ENCODE assay signal across 20 mouse cellular contexts in the genomic region with DNA sequence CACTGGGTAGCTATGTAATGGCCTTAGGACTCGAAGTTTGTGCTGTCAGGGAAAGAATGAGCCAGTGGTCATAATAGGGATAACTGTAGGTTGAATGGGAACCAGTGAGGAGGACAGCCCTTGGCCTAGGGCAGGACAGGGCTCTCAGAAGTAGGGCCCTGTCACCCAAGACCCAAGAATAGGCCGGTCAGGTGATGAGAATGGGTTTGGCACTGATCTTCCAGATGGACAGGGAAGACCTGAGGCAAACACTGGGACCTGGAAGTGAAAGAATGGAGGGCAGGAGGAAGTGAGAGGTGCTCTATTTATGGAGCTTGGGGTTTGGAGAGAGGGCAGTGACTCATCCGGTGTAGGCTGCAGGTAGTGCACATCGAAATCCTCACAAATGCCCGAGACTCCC. TPM values are rescaled to one million over a fixed set of nuclear protein-coding genes. Genes with fewer than 3 reads are reported as not detected.
DNase-seq lines count a peak whose midpoint lies in the region; ATAC-seq and TF ChIP-seq lines count a peak whose summit lies in the region.
"Had no signal": no experiment of that assay in that cellular context is flagged by ENCODE, and none has a peak within 500 bp of the region (broad histone marks: within the 10 kb centered on the region; RNA-seq: fewer than 3 reads in every experiment).

No protein-coding gene starts in this region.

- TF ChIP-seq EP300 in heart, postnatal 0 days (IDR thresholded peaks at IDR 0.05; ENCODE audit: low read depth): no peak
- no peak for TF ChIP-seq EP300 in lung, postnatal 0 days (IDR thresholded peaks at IDR 0.05)

- no peak overlapping the region for H3K4me2 ChIP-seq in heart, postnatal 0 days (ENCODE audit: low read depth, low read length)
- no peak overlapping the region; the same call in 1 of the 2 replicates for H3K4me2 ChIP-seq in lung, postnatal 0 days (replicated peaks; ENCODE audit: low read depth, low read length)
- H3K4me2 ChIP-seq in myocyte (ENCODE audit: low read depth): no peak overlapping the region
- H3K4me2 ChIP-seq: forebrain, embryonic 15.5 days; limb, embryonic 15.5 days had no signal

- WGBS in heart, postnatal 0 days: 44% methylated on average over 5 of the region's 5 CpGs
- 50% methylated on average over 5 of the region's 5 CpGs for WGBS in lung, postnatal 0 days

- no peaks in the 10 kb centered on the region for H3K9me3 ChIP-seq in heart, postnatal 0 days (replicated peaks; ENCODE audit: control insufficient read depth, low read length)
- H3K9me3 ChIP-seq in lung, postnatal 0 days (ENCODE audit: low read length): no peaks in the 10 kb centered on the region
- H3K9me3 ChIP-seq: forebrain, embryonic 15.5 days; limb, embryonic 15.5 days had no signal

- no peaks in the 10 kb centered on the region for H3K27me3 ChIP-seq in heart, postnatal 0 days (ENCODE audit: control insufficient read depth, insufficient read depth, low read length)
- no peaks in the 10 kb centered on the region for H3K27me3 ChIP-seq in lung, postnatal 0 days (replicated peaks; ENCODE audit: insufficient read depth, low read length)
- H3K27me3 ChIP-seq in myocyte (ENCODE audit: control insufficient read depth, insufficient read depth, insufficient read length): no peaks in the 10 kb centered on the region
- H3K27me3 ChIP-seq: forebrain, embryonic 15.5 days; limb, embryonic 15.5 days had no signal

- peaks cover 27% of the 10 kb centered on the region for H3K36me3 ChIP-seq in heart, postnatal 0 days (replicated peaks; ENCODE audit: control insufficient read depth, insufficient read depth, low read length)
- H3K36me3 ChIP-seq in lung, postnatal 0 days (ENCODE audit: insufficient read depth, low read length): peaks cover 13% of the 10 kb centered on the region
- H3K36me3 ChIP-seq in myocyte (ENCODE audit: control insufficient read depth, insufficient read depth): peaks cover 37% of the 10 kb centered on the region

- peaks cover 30% of the 10 kb centered on the region for H3K4me1 ChIP-seq in heart, postnatal 0 days (ENCODE audit: control insufficient read depth, insufficient read depth)
- peaks cover 20% of the 10 kb centered on the region for H3K4me1 ChIP-seq in lung, postnatal 0 days (ENCODE audit: insufficient read depth, low read depth, low read length)

- intact Hi-C loops in left cerebral cortex, postnatal 36 days (cut with DNase I): loop anchor here (5.0 kb wide), 2 partner anchors 64 to 139 kb away; no protein-coding TSS in a partner anchor

- DNase-seq in heart, postnatal 0 days (ENCODE audit: low spot score): no peak
- no peak for DNase-seq in heart, adult 11 months
- no peak for DNase-seq in lung, postnatal 0 days (ENCODE audit: low spot score)
- no peak for DNase-seq in lung, postnatal 25 days (ENCODE audit: low spot score)
- no peak for DNase-seq in left cerebral cortex, postnatal 36 days (ENCODE audit: low spot score in 2 of 2)
- DNase-seq: cerebellum, postnatal 10 days; gastrocnemius, adult 2 months; layer of hippocampus, adult 9-11 months had no signal

- H3ac ChIP-seq in myocyte (ENCODE audit: control insufficient read depth, insufficient read length): no peak overlapping the region

- no peak for ATAC-seq in heart, postnatal 0 days (ENCODE audit: insufficient read depth, low read depth)
- ATAC-seq in lung, postnatal 0 days: no peak
- peak; percentile 19 for ATAC-seq in granulocyte monocyte progenitor cell, adult 5-6 weeks (replicated peaks; ENCODE audit: poor library complexity, severe bottlenecking)
- ATAC-seq: CD4-positive, CD25-positive, alpha-beta regulatory T cell, adult 4 months; forebrain, embryonic 15.5 days had no signal

- no peak overlapping the region for H3K4me3 ChIP-seq in heart, postnatal 0 days (ENCODE audit: low read depth, low read length)
- no peak overlapping the region for H3K4me3 ChIP-seq in lung, postnatal 0 days (ENCODE audit: low read depth, low read length)
- H3K4me3 ChIP-seq in myocyte: no peak overlapping the region
- H3K4me3 ChIP-seq: forebrain, embryonic 15.5 days; gastrocnemius, adult 2 months; limb, embryonic 15.5 days had no signal

- no peak overlapping the region for H3K9ac ChIP-seq in heart, postnatal 0 days (replicated peaks; ENCODE audit: low read depth, low read length)
- no peak overlapping the region for H3K9ac ChIP-seq in lung, postnatal 0 days (replicated peaks; ENCODE audit: low read depth)
- H3K9ac ChIP-seq: forebrain, embryonic 15.5 days; limb, embryonic 15.5 days had no signal

- peaks cover 33% of the 10 kb centered on the region for H3K79me2 ChIP-seq in myocyte (ENCODE audit: control insufficient read depth, insufficient read depth)

- TF ChIP-seq POLR2A in myocyte (IDR thresholded peaks at IDR 0.05; ENCODE audit: insufficient read length, low read depth): no peak

- H3K27ac ChIP-seq in heart, postnatal 0 days (ENCODE audit: low read depth): peak overlapping the region; percentile 49
- peak overlapping the region; percentile 83 for H3K27ac ChIP-seq in lung, postnatal 0 days (ENCODE audit: low read length)
- H3K27ac ChIP-seq: forebrain, embryonic 15.5 days; limb, embryonic 15.5 days had no signal

- no peak for TF ChIP-seq CTCF in heart, postnatal 0 days (IDR thresholded peaks at IDR 0.05; ENCODE audit: low read depth)
- TF ChIP-seq CTCF in lung, postnatal 0 days (IDR thresholded peaks at IDR 0.05): no peak

TF ChIP-seq in myocyte, 11 proteins besides CTCF, POLR2A, EP300 and RAD21:
- TF ChIP-seq MYOD1 (IDR thresholded peaks at IDR 0.05; ENCODE audit: control insufficient read depth in 1 of 3, insufficient read length in 2 of 3, low read depth in 2 of 3): no peak
- peak; percentile 69 for TF ChIP-seq POLR2AphosphoS2 (IDR thresholded peaks at IDR 0.05; ENCODE audit: insufficient read length, low read depth)
- no peak for TF ChIP-seq CEBPB (IDR thresholded peaks at IDR 0.05; ENCODE audit: insufficient read depth, poor library complexity, severe bottlenecking)
- no peak for TF ChIP-seq TCF3 (IDR thresholded peaks at IDR 0.05; ENCODE audit: insufficient read length, low read depth)
- no peak for TF ChIP-seq MAX (IDR thresholded peaks at IDR 0.05; ENCODE audit: low read depth)
- no peak for TF ChIP-seq REST (IDR thresholded peaks at IDR 0.05; ENCODE audit: insufficient read depth, insufficient read length)
- no peak for TF ChIP-seq MYOG (IDR thresholded peaks at IDR 0.05; ENCODE audit: control insufficient read depth in 1 of 3, insufficient read depth in 1 of 3, insufficient read length in 2 of 3, low read depth in 2 of 3)
- no peak for TF ChIP-seq TCF12 (IDR thresholded peaks at IDR 0.05; ENCODE audit: insufficient read depth, poor library complexity, severe bottlenecking)

RNA-seq across cellular contexts. Expression of a gene that starts 1.9 kb away (rescaled TPM):
- total RNA-seq in heart, postnatal 0 days (2014; rRNA removed; ENCODE audit: low replicate concordance): 5.2 and 10.0 TPM in 2 replicates
- polyA plus RNA-seq in heart, postnatal 0 days (2015; fragmentation: Nextera tagmentation; extraction: Ambion mirVana): 4.6 and 4.7 TPM in 2 replicates
- 10.9 and 11.6 TPM in 2 replicates for polyA plus RNA-seq in lung, postnatal 0 days (2015; fragmentation: Nextera tagmentation; extraction: Ambion mirVana)
- total RNA-seq in granulocyte monocyte progenitor cell, adult 5-6 weeks (2014; fragmentation: Nextera tagmentation): 6.5 and 6.6 TPM in 2 replicates
- total RNA-seq in granulocyte monocyte progenitor cell, adult 5-6 weeks (2017): 14.6 and 16.7 TPM in 2 replicates
- polyA plus RNA-seq in myocyte (2012; fragmentation: generic; extraction: Trizol): 19.5 TPM
- 10 to 100 TPM; 14.0 to 14.6 TPM for total RNA-seq in left cerebral cortex, postnatal 36 days (2021)

RNA-seq across cellular contexts. Expression of a gene that starts 12.1 kb away (rescaled TPM):
- total RNA-seq in heart, postnatal 0 days (2014; rRNA removed; ENCODE audit: low replicate concordance): 120 and 148 TPM in 2 replicates
- 278 and 279 TPM in 2 replicates for polyA plus RNA-seq in heart, postnatal 0 days (2015; fragmentation: Nextera tagmentation; extraction: Ambion mirVana)
- 364 and 369 TPM in 2 replicates for polyA plus RNA-seq in lung, postnatal 0 days (2015; fragmentation: Nextera tagmentation; extraction: Ambion mirVana)
- 97.1 and 115 TPM in 2 replicates for total RNA-seq in granulocyte monocyte progenitor cell, adult 5-6 weeks (2014; fragmentation: Nextera tagmentation)
- total RNA-seq in granulocyte monocyte progenitor cell, adult 5-6 weeks (2017): 72.3 and 98.9 TPM in 2 replicates
- 447 TPM for polyA plus RNA-seq in myocyte (2012; fragmentation: generic; extraction: Trizol)
- total RNA-seq in left cerebral cortex, postnatal 36 days (2021): 100 to 1,000 TPM; 133 to 150 TPM

RNA-seq across cellular contexts. Expression of a gene that starts 48.4 kb away (rescaled TPM):
- total RNA-seq in heart, postnatal 0 days (2014; rRNA removed; ENCODE audit: low replicate concordance): not detected in 2 replicates
- not detected in 2 replicates for polyA plus RNA-seq in heart, postnatal 0 days (2015; fragmentation: Nextera tagmentation; extraction: Ambion mirVana)
- polyA plus RNA-seq in lung, postnatal 0 days (2015; fragmentation: Nextera tagmentation; extraction: Ambion mirVana): not detected in 2 replicates
- not detected in 2 replicates for total RNA-seq in granulocyte monocyte progenitor cell, adult 5-6 weeks (2014; fragmentation: Nextera tagmentation)
- not detected in 2 replicates for total RNA-seq in granulocyte monocyte progenitor cell, adult 5-6 weeks (2017)
- polyA plus RNA-seq in myocyte (2012; fragmentation: generic; extraction: Trizol): not detected
- total RNA-seq in left cerebral cortex, postnatal 36 days (2021): not detected
- total RNA-seq: adrenal gland, postnatal 14 days; gastrocnemius, adult 2 months; heart, postnatal 25 days; left cerebral cortex, postnatal 10 days; megakaryocyte progenitor cell, adult 5-6 weeks; midbrain, postnatal 0 days had no signal
- polyA plus RNA-seq: CD4-positive, CD25-positive, alpha-beta regulatory T cell, adult 4 months; forebrain, embryonic 15.5 days; limb, embryonic 15.5 days; midbrain, postnatal 0 days; neural tube, embryonic 14.5 days; thymus, postnatal 0 days had no signal
